Mouse (Mus musculus): Measurements from ENCODE around the gene Barhl2.

DNA sequence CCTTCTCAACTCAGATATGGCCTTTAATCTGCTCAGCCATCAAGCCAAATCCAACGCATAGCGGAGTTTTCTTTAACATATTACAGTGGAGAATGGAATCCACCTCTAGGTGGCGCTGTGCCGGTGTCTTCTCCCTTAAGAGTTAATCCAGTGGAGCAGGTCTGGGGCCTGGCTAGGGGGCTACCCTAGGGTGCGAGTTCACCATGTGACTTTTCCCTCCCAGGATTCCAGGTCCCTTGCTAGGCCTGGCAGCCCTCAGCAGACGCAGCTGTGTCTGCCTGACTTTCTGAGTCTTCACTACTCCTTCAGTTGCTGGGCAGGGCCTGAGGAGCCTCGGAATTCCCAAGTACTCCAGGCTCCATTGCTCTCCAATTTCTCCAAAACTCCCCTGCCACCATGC is 40.8 kb downstream of the Barhl2 start:
- TF ChIP-seq CTCF (conservative IDR thresholded peaks at IDR 0.05; ENCODE audit: insufficient read depth, insufficient read length, low read depth, low read length) (no peak), POLR2A (IDR thresholded peaks at IDR 0.05; ENCODE audit: low read depth, low read length) (no peak)

Data from kidney, adult 2 months (tissue).